Mouse (Mus musculus) stomach, postnatal 0 days (tissue): ENCODE results near the gene Ntf3.

ENCODE experiments used
- CTCF ChIP-seq: IDR thresholded peaks from 2 replicates; pipeline ENCODE4 v1.5.1; 2016; ENCODE audit warnings: antibody characterized with exemption, low read depth, mild to moderate bottlenecking, moderate library complexity
- EP300 ChIP-seq: optimal IDR thresholded peaks from 2 replicates; pipeline ENCODE3; 2016; ENCODE audit warnings: antibody characterized with exemption

DNA sequence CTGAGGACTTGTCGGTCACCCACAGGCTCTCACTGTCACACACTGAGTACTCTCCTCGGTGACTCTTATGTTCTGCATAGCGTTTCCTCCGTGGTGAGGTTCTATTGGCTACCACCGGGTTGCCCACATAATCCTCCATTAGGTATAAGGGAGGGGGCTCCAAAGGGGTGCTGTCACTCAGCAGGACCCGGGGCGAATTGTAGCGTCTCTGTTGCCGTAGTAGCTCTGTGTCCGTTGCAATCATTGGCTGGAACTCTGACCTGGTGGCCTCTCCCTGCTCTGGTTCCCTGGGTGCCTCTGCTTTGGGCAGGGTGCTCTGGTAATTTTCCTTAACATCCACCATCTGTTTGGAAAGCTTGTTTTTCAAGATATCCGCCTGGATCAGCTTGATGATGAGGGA lies 64.7 kb downstream of the Ntf3 start:
- TF ChIP-seq CTCF (no peak), EP300 (no peak)
